Mouse (Mus musculus) midbrain, embryonic 15.5 days (tissue): ENCODE measurements around the gene Etv2. TPM values are rescaled to one million over a fixed set of nuclear protein-coding genes. Genes with fewer than 3 reads are reported as not detected.

Source experiments
- ATAC-seq: fragments of 200-750 bp; cut with Nextera tagmentation; replicated peaks from 2 replicates; pipeline ENCODE4 v1.8.0; 2017; ENCODE audit warnings: moderate TSS enrichment
- H3K27ac ChIP-seq: fragments of 300-500 bp; sonication (generic); 2 replicates; pipeline ENCODE4 v1.5.1; 2015; ENCODE audit warnings: mild to moderate bottlenecking, inconsistent platforms
- H3K27me3 ChIP-seq: fragments of 300-500 bp; sonication (generic); replicated peaks from 2 replicates; pipeline ENCODE4 v1.6.1; 2015; ENCODE audit warnings: inconsistent platforms
- H3K36me3 ChIP-seq: fragments of 300-500 bp; sonication (generic); replicated peaks from 2 replicates; pipeline ENCODE4 v1.6.1; 2015; ENCODE audit warnings: inconsistent platforms
- H3K4me1 ChIP-seq: fragments of 300-500 bp; sonication (generic); 2 replicates; pipeline ENCODE4 v1.6.1; 2015; ENCODE audit warnings: inconsistent platforms
- H3K4me2 ChIP-seq: fragments of 300-500 bp; sonication (generic); 2 replicates; pipeline ENCODE4 v1.6.1; 2015; ENCODE audit warnings: inconsistent platforms, mild to moderate bottlenecking, moderate library complexity
- H3K4me3 ChIP-seq: fragments of 300-500 bp; sonication (generic); 2 replicates; pipeline ENCODE4 v1.5.1; 2015; ENCODE audit warnings: mild to moderate bottlenecking, inconsistent platforms
- H3K9ac ChIP-seq: fragments of 300-500 bp; sonication (generic); 2 replicates; pipeline ENCODE4 v1.6.1; 2015; ENCODE audit warnings: mild to moderate bottlenecking, inconsistent platforms
- H3K9me3 ChIP-seq: fragments of 300-500 bp; sonication (generic); 2 replicates; pipeline ENCODE4 v1.6.1; 2016; ENCODE audit warnings: inconsistent platforms
- WGBS: fragments of 180-500 bp; shearing (Covaris S2); methylation state at CpG from one replicate; pipeline ENCODE4 v1.1.7; 2015; ENCODE audit warnings: mixed read lengths; 5-methylcytosine and 5-hydroxymethylcytosine counted together
- polyA plus RNA-seq: library from polyadenylated mRNA; unstranded; fragments of >200 nt; fragmentation: Nextera tagmentation; extraction: Ambion mirVana; gene quantifications from 2 replicates; pipeline ENCODE4 v1.2.1, GENCODE M21; 2015

The Etv2 gene
- polyA plus RNA-seq, 1 experiment from 2014 or later, result not detected

- WGBS, result 64% methylated on average over 10 of the region's 10 CpGs
- Histone ChIP-seq H3K4me3 (no peak overlapping the region), H3K27ac (no peak overlapping the region), H3K4me2 (no peak overlapping the region), H3K36me3 (no peaks in the 10 kb centered on the region), H3K4me1 (peaks cover 6% of the 10 kb centered on the region), H3K27me3 (no peaks in the 10 kb centered on the region), H3K9me3 (no peaks in the 10 kb centered on the region), H3K9ac (no peak overlapping the region)
- ATAC-seq, result no peak
These were observed 41.8 kb downstream of the Etv2 start for GRCm38 (mm10) chr7:30593579-30594509.

GRCm38 (mm10) chr7:30592772-30593423 is 42.8 kb downstream of the Etv2 start:
- Histone ChIP-seq H3K27ac (no peak overlapping the region), H3K9me3 (no peaks in the 10 kb centered on the region), H3K4me1 (peaks cover 6% of the 10 kb centered on the region), H3K9ac (no peak overlapping the region), H3K4me3 (no peak overlapping the region), H3K36me3 (no peaks in the 10 kb centered on the region), H3K4me2 (no peak overlapping the region), H3K27me3 (no peaks in the 10 kb centered on the region)
- ATAC-seq, result no peak
- 58% methylated on average over 5 of the region's 5 CpGs for WGBS

- Histone ChIP-seq H3K9ac (no peak overlapping the region), H3K4me2 (no peak overlapping the region), H3K4me3 (no peak overlapping the region)
These were observed 44.1 kb downstream of the Etv2 start for GRCm38 (mm10) chr7:30591605-30591951.

GRCm38 (mm10) chr7:30590927-30591604 is 44.6 kb downstream of the Etv2 start:
- no peak overlapping the region for H3K9ac ChIP-seq

More at GRCm38 (mm10) chr7:30591605-30591951, 44.1 kb downstream of the Etv2 start:
- Histone ChIP-seq H3K4me1 (peaks cover 18% of the 10 kb centered on the region), H3K36me3 (no peaks in the 10 kb centered on the region), H3K27me3 (no peaks in the 10 kb centered on the region), H3K9me3 (no peaks in the 10 kb centered on the region), H3K27ac (no peak overlapping the region)
- WGBS, result 32% methylated on average over 4 of the region's 4 CpGs
- ATAC-seq, result no peak

GRCm38 (mm10) chr7:30589435-30590301 is 46.0 kb downstream of the Etv2 start:
- peak overlapping the region; percentile 90 for H3K27ac ChIP-seq
- peak overlapping the region; percentile 57 for H3K4me3 ChIP-seq
- peaks cover 21% of the 10 kb centered on the region for H3K4me1 ChIP-seq
- WGBS, result 32% methylated on average over 40 of the region's 40 CpGs
- no peaks in the 10 kb centered on the region for H3K27me3 ChIP-seq
- ATAC-seq, result peak; percentile 66
- H3K36me3 ChIP-seq, result peaks cover 11% of the 10 kb centered on the region; the same call in 1 of the 2 replicates
- H3K4me2 ChIP-seq, result peak overlapping the region; percentile 78
- peak overlapping the region; percentile 83 for H3K9ac ChIP-seq
- H3K9me3 ChIP-seq, result no peaks in the 10 kb centered on the region

More at GRCm38 (mm10) chr7:30590927-30591604, 44.6 kb downstream of the Etv2 start:
- no peak overlapping the region for H3K27ac ChIP-seq
- ATAC-seq, result no peak
- no peaks in the 10 kb centered on the region for H3K9me3 ChIP-seq
- H3K4me3 ChIP-seq, result no peak overlapping the region
- 82% methylated on average over 9 of the region's 9 CpGs for WGBS
- no peak overlapping the region for H3K4me2 ChIP-seq
- no peaks in the 10 kb centered on the region for H3K36me3 ChIP-seq
- no peaks in the 10 kb centered on the region for H3K27me3 ChIP-seq
- peaks cover 21% of the 10 kb centered on the region for H3K4me1 ChIP-seq

GRCm38 (mm10) chr7:30588676-30589434 is 46.8 kb downstream of the Etv2 start, which contains the start of gene Kmt2b:
Kmt2b (minus strand) TSS chr7:30588726.
- Histone ChIP-seq H3K27ac (peak within 1 kb of the TSS; percentile 90), H3K36me3 (peaks cover 18% of the 10 kb centered on the region; the same call in 1 of the 2 replicates), H3K4me3 (peak within 1 kb of the TSS; percentile 57), H3K4me1 (peaks cover 21% of the 10 kb centered on the region), H3K9ac (peak within 1 kb of the TSS; percentile 83), H3K27me3 (no peaks in the 10 kb centered on the region), H3K4me2 (peak within 1 kb of the TSS; percentile 86), H3K9me3 (no peaks in the 10 kb centered on the region)
- under 1% methylated on average over 52 of the region's 68 CpGs for WGBS
- peak; percentile 96 for ATAC-seq

- Histone ChIP-seq H3K27ac (peak overlapping the region; percentile 90), H3K9ac (peak overlapping the region; percentile 83), H3K36me3 (peaks cover 25% of the 10 kb centered on the region; the same call in 1 of the 2 replicates), H3K4me3 (peak overlapping the region; percentile 57), H3K4me2 (peak overlapping the region; percentile 86), H3K4me1 (peaks cover 21% of the 10 kb centered on the region), H3K9me3 (no peaks in the 10 kb centered on the region), H3K27me3 (no peaks in the 10 kb centered on the region)
- ATAC-seq, result peak; percentile 62
- WGBS, result under 1% methylated on average over 62 of the region's 67 CpGs
These were observed 47.6 kb downstream of the Etv2 start for GRCm38 (mm10) chr7:30587842-30588667.

GRCm38 (mm10) chr7:30586455-30587020 is 49.1 kb downstream of the Etv2 start:
- no peaks in the 10 kb centered on the region for H3K9me3 ChIP-seq
- H3K9ac ChIP-seq, result no peak overlapping the region
- H3K4me1 ChIP-seq, result peaks cover 21% of the 10 kb centered on the region
- WGBS, result 90% methylated on average over 28 of the region's 28 CpGs
- no peaks in the 10 kb centered on the region for H3K27me3 ChIP-seq
- no peak overlapping the region for H3K27ac ChIP-seq
- ATAC-seq, result no peak
- peaks cover 38% of the 10 kb centered on the region for H3K36me3 ChIP-seq
- H3K4me2 ChIP-seq, result peak overlapping the region; percentile 86
- peak overlapping the region; percentile 57; the same call in 1 of the 2 replicates for H3K4me3 ChIP-seq

GRCm38 (mm10) chr7:30585170-30585569 is 50.5 kb downstream of the Etv2 start:
- WGBS, result 96% methylated on average over 7 of the region's 7 CpGs
- H3K4me3 ChIP-seq, result no peak overlapping the region
- no peak overlapping the region for H3K9ac ChIP-seq
- H3K9me3 ChIP-seq, result no peaks in the 10 kb centered on the region
- ATAC-seq, result no peak
- H3K27me3 ChIP-seq, result no peaks in the 10 kb centered on the region
- H3K4me2 ChIP-seq, result no peak overlapping the region
- H3K4me1 ChIP-seq, result peaks cover 21% of the 10 kb centered on the region
- no peak overlapping the region for H3K27ac ChIP-seq
- H3K36me3 ChIP-seq, result peaks cover 50% of the 10 kb centered on the region

- Histone ChIP-seq H3K4me1 (peaks cover 16% of the 10 kb centered on the region), H3K36me3 (peaks cover 59% of the 10 kb centered on the region), H3K9ac (no peak overlapping the region), H3K9me3 (no peaks in the 10 kb centered on the region), H3K4me2 (no peak overlapping the region), H3K27ac (no peak overlapping the region), H3K27me3 (no peaks in the 10 kb centered on the region), H3K4me3 (no peak overlapping the region)
- WGBS, result 93% methylated on average over 10 of the region's 10 CpGs
- ATAC-seq, result no peak
These were observed 51.3 kb downstream of the Etv2 start for GRCm38 (mm10) chr7:30584339-30584738.
